Mouse (Mus musculus) heart, adult 2 months (tissue): ENCODE data around the gene Reep1. TPM values are rescaled to one million over a fixed set of nuclear protein-coding genes. Genes with fewer than 3 reads are reported as not detected.

Experiments used
- DNase-seq, 2 experiments: peaks; one replicate each; pipeline ENCODE4 v3.0.0; 2021
- H3K27ac ChIP-seq: fragments of 200-600 bp; 2 replicates; pipeline ENCODE4 v1.8.1; 2022
- H3K27me3 ChIP-seq: fragments of 200-500 bp; 2 replicates; pipeline ENCODE4 v1.6.1; 2012; ENCODE audit warnings: mild to moderate bottlenecking, low read length, inconsistent platforms, mixed read lengths; ENCODE audit not compliant: control insufficient read depth, insufficient read depth
- H3K36me3 ChIP-seq: fragments of 200-500 bp; 2 replicates; pipeline ENCODE4 v1.6.1; 2012; ENCODE audit warnings: low read length, inconsistent platforms; ENCODE audit not compliant: control insufficient read depth, insufficient read depth
- H3K4me1 ChIP-seq: fragments of 200-500 bp; 2 replicates; pipeline ENCODE4 v1.6.1; 2011; ENCODE audit warnings: low read length; ENCODE audit not compliant: control insufficient read depth, insufficient read depth
- H3K4me3 ChIP-seq: fragments of 200-600 bp; 2 replicates; pipeline ENCODE4 v1.8.1; 2022
- H3K79me2 ChIP-seq: fragments of 200-500 bp; replicated peaks from 2 replicates; pipeline ENCODE4 v1.6.1; 2012; ENCODE audit warnings: mild to moderate bottlenecking, inconsistent platforms, low read length, moderate library complexity, mixed read lengths; ENCODE audit not compliant: control insufficient read depth, insufficient read depth
- H3K9ac ChIP-seq: fragments of 200-500 bp; 2 replicates; pipeline ENCODE4 v1.6.1; 2012; ENCODE audit warnings: low read depth, mild to moderate bottlenecking, control low read depth, inconsistent platforms, low read length, mixed read lengths
- CTCF ChIP-seq: fragments of 200-600 bp; IDR thresholded peaks from 2 replicates; pipeline ENCODE4 v1.8.1; 2022; ENCODE audit warnings: antibody characterized with exemption, mild to moderate bottlenecking, moderate library complexity
- EP300 ChIP-seq: fragments of 200-500 bp; IDR thresholded peaks from 2 replicates; pipeline ENCODE4 v1.6.1; 2011; ENCODE audit warnings: low read depth, low read length, control low read depth; ENCODE audit not compliant: insufficient read depth
- POLR2A ChIP-seq: fragments of 200-500 bp; IDR thresholded peaks from 2 replicates; pipeline ENCODE4 v1.6.1; 2011; ENCODE audit warnings: mild to moderate bottlenecking, low read depth, low read length, control low read depth; ENCODE audit not compliant: insufficient read depth
- WGBS: fragments of 180-500 bp; shearing (Covaris S2); methylation state at CpG from one replicate; pipeline ENCODE4 v1.1.7; 2018; 5-methylcytosine and 5-hydroxymethylcytosine counted together
- intact Hi-C: fragments of 180-260 bp; cut with DNase I; formaldehyde crosslinking; loops from one replicate; pipeline ENCODE4 v1.15.1; 2025
- polyA plus RNA-seq: library from polyadenylated mRNA; depleted of rRNA; stranded (reverse); fragments of >200 nt; gene quantifications from 2 replicates; pipeline ENCODE4 v1.2.3, GENCODE M21; 2012
- total RNA-seq, 2 experiments: library from RNA; stranded (reverse); gene quantifications; 2 replicates each; pipeline ENCODE4 v1.2.3; 2021

The Reep1 gene
- total and polyA plus RNA-seq, 3 experiments: 12.1 to 18.4 (median 16.7) TPM

DNA sequence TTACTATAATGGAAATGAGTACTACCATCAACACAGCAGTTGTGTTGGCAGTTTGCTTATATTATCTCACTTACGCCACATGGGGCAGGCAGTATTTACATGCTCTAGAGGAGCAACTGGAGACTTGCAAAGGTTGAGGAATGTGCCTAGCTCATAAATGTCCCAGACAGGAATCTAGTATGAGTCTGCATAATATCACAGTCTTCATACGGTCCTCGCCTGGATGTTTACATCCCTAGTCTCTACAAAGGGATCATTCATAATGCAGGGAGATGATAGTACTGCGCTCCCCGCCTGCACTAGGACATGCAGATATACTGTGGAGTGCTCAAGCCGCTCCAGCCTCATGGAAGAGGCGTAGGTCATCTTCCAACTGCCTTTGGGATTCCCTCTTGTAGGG is 19.3 kb downstream of the Reep1 start:
- Histone ChIP-seq H3K79me2 (peaks cover 3% of the 10 kb centered on the region; the same call in 1 of the 2 replicates), H3K4me3 (no peak overlapping the region), H3K27me3 (no peaks in the 10 kb centered on the region), H3K36me3 (no peaks in the 10 kb centered on the region), H3K4me1 (no peaks in the 10 kb centered on the region; the same call in 1 of the 2 replicates), H3K9ac (no peak overlapping the region), H3K27ac (no peak overlapping the region)
- 83% methylated on average over 7 of the region's 7 CpGs for WGBS
- intact Hi-C loops: no loop called here
- TF ChIP-seq EP300: no peak
- no peak for TF ChIP-seq POLR2A
- DNase-seq: no peak

DNA sequence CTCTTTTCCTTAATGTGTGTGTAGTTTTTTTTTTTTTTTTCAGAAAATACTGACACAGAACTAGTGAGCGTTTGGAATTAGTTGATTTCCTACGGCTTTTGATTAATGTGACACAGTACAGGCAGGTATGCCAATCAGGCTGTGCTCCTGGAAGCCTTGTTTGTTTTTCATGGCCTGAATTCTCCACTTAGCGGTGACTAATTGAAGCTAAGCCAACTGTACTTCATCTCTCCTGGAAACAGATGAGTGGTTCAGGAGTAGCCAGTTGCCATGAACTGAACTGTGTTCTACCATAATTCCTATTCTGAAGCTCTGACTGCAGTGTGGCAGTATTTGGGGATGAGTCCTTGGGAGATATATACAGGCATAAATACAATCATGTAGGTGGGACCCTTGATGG is 20.9 kb downstream of the Reep1 start:
- Histone ChIP-seq H3K36me3 (no peaks in the 10 kb centered on the region), H3K27me3 (no peaks in the 10 kb centered on the region), H3K79me2 (peaks cover 3% of the 10 kb centered on the region; the same call in 1 of the 2 replicates), H3K4me3 (no peak overlapping the region), H3K4me1 (no peaks in the 10 kb centered on the region; the same call in 1 of the 2 replicates), H3K27ac (no peak overlapping the region), H3K9ac (no peak overlapping the region)
- intact Hi-C loops: no loop called here
- TF ChIP-seq CTCF: no peak
- TF ChIP-seq EP300: no peak
- no peak for TF ChIP-seq POLR2A
- DNase-seq: no peak
- 50% methylated on average over 3 of the region's 3 CpGs for WGBS

DNA sequence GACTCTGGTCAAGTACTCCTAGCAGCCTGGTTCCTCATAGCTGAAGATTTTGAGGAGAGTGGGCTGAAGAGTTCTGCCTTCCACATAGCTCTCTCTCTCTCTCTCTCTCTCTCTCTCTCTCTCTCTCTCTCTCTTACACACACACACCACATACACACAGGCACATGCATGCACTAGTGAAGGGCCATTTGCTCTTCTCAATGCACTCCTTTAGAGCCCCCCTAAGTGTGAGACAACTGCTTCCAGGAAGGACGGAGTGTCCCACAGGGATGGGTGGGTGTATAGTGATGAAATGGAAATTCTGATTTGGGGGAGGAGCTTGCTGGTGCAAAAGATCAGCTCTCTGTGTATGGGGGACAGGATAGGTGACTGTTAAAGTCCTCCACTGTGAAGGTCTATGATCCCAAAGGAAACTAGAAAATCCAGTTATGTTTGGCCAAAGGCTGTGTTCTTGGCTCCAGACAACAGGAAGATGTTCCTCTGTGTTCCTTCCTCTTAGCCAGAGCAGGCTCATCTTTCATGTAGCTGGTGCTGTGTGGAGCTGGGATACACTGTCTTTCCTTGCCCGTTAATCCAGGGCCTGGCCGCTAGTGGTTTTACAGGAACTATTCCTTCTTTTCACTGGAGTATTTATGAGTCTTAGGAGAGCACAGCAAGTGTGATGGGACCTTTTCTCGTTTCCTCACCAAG is 27.7 kb downstream of the Reep1 start:
- Histone ChIP-seq H3K9ac (no peak overlapping the region), H3K27me3 (no peaks in the 10 kb centered on the region), H3K79me2 (no peaks in the 10 kb centered on the region; the same call in 1 of the 2 replicates), H3K4me3 (no peak overlapping the region), H3K27ac (no peak overlapping the region), H3K36me3 (no peaks in the 10 kb centered on the region), H3K4me1 (no peaks in the 10 kb centered on the region)
- intact Hi-C loops: no loop called here
- WGBS: 44% methylated on average over 4 of the region's 4 CpGs
- DNase-seq: no peak
- no peak for TF ChIP-seq EP300

DNA sequence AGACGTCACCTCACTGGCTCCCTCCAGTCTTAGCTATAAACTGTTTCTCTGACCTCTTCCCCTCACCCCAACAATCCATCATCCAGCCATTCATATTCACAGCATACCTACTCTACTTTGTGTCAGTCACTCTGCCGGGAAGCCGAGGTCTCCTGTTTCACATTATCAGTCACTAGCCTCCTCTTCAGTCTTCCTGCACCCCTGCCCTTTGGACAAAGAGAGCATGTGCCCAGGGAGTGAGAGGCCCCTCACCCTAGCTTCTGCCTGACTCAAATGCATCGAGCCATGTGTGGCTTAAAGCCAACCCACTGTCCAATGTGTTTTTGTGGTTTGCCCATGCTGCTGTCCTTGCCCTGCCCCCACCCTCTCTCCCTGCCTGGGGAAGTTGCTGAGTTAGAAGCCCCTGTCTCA is 28.2 kb downstream of the Reep1 start:
- H3K79me2 ChIP-seq: no peaks in the 10 kb centered on the region
- H3K27ac ChIP-seq: no peak overlapping the region
- H3K4me1 ChIP-seq: no peaks in the 10 kb centered on the region
- intact Hi-C loops: no loop called here
- H3K4me3 ChIP-seq: no peak overlapping the region
- no peak for DNase-seq
- H3K36me3 ChIP-seq: no peaks in the 10 kb centered on the region
- H3K9ac ChIP-seq: no peak overlapping the region
- no peak for TF ChIP-seq EP300
- no peaks in the 10 kb centered on the region for H3K27me3 ChIP-seq
- WGBS: 22% methylated on average over 4 of the region's 4 CpGs

DNA sequence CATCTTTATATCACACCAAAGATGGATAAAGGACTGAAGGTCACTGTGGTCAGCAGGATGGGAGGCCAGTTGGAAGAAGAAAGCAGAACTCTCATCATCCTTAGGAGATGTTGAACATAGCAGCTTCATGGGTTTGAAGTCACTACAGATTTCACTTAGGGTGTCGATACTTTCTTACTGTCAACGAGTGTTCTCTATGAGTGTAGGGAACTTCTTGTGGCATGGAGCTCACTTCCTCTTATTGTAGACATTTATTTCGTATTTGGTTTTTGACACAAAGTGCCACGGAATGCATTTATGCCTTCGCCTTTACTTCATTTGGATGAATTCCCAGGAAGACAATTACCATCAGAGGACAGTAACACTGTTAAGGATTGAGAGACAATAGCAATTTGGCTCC is 28.7 kb downstream of the Reep1 start:
- intact Hi-C loops: no loop called here
- H3K27ac ChIP-seq: no peak overlapping the region
- 79% methylated on average over 5 of the region's 5 CpGs for WGBS
- H3K4me3 ChIP-seq: no peak overlapping the region
- no peaks in the 10 kb centered on the region for H3K4me1 ChIP-seq
- no peak overlapping the region for H3K9ac ChIP-seq
- no peaks in the 10 kb centered on the region for H3K27me3 ChIP-seq
- TF ChIP-seq POLR2A (no peak), EP300 (no peak), CTCF (no peak)
- no peaks in the 10 kb centered on the region for H3K36me3 ChIP-seq
- H3K79me2 ChIP-seq: no peaks in the 10 kb centered on the region
- DNase-seq: no peak

DNA sequence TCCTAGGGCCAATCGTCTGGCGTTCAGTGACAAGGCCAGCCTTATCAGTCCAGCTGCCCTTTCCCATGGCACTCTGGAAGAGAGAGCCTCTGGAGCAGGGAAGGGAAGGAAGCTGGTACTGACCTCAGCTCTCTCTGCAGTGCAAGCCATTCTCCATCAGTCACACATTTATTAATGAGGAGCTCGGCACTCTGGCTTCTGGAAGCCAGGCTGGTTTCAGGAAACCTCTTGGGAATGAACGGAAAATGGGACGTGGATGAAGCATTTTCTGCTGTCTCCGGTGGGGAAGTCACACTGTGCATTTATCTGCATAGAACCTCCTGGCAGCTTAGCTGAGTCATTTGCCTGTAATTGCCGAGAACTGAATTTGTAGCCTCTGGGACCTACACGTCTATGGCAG is 29.8 kb downstream of the Reep1 start:
- H3K36me3 ChIP-seq: no peaks in the 10 kb centered on the region
- no peak overlapping the region for H3K4me3 ChIP-seq
- intact Hi-C loops: no loop called here
- no peaks in the 10 kb centered on the region for H3K4me1 ChIP-seq
- 26% methylated on average over 8 of the region's 8 CpGs for WGBS
- no peaks in the 10 kb centered on the region for H3K79me2 ChIP-seq
- H3K27ac ChIP-seq: no peak overlapping the region
- H3K9ac ChIP-seq: no peak overlapping the region
- no peak for TF ChIP-seq EP300
- TF ChIP-seq POLR2A: no peak
- no peak for TF ChIP-seq CTCF
- DNase-seq: no peak
- no peaks in the 10 kb centered on the region for H3K27me3 ChIP-seq
